Mouse (Mus musculus): ENCODE data around the gene Armc2. TPM values are rescaled to one million over a fixed set of nuclear protein-coding genes. Genes with fewer than 3 reads are reported as not detected.

Gene Armc2
- total RNA-seq, 2 experiments from 2014 or later, result not detected

DNA sequence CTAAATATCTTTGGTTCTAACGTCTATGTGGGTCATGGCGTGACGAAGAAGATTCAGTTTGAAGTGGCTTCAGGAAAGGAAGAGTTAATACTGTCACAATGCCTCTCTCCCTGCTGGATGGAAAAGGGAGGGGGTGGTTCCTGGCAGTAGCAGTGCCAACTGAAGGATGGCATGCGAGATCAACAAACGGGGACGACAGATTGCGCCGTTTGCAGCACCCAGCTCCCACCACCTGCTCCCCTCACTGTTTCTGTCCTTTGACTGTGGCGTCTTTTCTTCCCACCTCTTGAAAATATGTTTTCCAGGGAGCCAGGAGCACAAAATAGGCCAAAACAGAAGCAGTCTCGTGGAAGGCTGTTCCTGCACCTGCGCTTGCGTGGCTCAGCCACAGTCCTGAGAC is 86.3 kb downstream of the Armc2 start:
- no peak for ATAC-seq (replicated peaks; ENCODE audit: low FRiP score, poor library complexity, severe bottlenecking)

DNA sequence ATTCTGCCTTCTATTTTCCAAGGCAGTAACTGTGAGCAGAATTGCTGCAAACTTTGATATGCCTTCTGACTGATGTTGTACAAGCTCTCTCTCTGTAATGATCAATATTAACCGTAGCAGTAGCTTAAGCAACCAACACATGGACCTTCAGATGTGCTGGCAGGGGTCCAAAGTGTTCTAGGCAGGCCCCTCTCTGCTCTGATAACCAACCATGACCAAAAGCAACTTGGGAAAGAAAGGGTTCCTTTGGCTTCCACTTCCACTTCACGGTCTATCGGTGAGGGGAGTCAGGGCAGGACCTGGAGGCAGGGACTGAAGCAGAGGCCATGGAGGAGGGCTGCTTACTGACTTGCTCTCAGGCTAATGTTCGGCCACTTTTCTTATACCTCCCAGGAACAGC is 87.3 kb downstream of the Armc2 start:
- ATAC-seq (replicated peaks; ENCODE audit: low FRiP score, poor library complexity, severe bottlenecking), result no peak

DNA sequence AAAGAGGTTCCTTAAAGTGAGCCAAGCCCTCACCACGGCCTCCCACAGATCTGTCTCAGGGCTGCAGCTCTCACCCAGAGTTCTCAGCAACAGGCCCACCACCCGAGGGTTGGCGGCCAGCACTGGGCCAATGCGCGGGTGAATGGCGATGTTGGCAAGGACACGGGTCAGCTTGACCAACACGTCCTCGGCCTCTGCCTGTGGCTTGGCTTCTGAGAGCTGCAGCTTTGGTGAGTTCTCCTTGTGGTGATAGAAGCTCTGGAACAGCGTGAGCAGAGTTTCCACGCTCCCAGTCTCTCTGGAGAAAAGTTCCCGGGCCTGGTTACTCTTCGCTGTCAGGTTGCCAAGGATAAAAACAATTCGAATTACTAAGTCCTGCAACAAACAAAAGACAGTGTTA is 91.5 kb downstream of the Armc2 start:
- no peak for ATAC-seq (replicated peaks; ENCODE audit: low FRiP score, poor library complexity, severe bottlenecking)

DNA sequence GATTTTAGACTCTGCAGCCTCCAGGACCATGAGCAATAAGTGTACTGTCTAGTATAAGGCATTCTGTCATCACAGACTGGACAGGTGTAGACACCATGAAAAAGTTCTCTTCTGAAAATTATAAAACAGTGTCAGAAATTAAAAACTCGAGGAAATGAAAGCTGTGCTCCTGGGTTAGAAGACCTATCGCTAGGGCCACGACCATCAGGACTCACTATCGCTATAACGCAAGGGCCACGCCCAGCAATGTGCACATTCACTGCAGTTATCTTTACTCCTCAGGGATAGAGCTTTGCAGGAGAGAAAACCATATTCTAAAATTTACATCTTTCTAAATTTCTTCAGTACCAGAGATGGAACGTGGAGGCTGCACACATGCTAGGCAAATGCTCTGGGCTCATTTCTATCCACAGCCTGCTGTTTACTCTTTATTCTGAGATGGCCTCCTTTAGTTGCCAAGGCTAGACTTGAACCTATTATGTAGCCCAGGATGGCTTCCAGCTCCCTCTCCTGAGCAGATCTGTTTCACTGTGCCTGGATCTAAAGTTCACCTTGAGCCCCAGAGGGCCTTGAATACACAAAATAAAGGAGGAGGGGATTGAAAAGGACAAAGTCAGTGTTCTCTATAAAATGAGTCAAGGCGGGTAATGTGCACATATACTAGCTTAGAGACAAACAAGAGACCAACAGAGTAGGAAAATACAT is 105.8 kb downstream of the Armc2 start:
- peak; percentile 94 for ATAC-seq (replicated peaks; ENCODE audit: low FRiP score, poor library complexity, severe bottlenecking)

DNA sequence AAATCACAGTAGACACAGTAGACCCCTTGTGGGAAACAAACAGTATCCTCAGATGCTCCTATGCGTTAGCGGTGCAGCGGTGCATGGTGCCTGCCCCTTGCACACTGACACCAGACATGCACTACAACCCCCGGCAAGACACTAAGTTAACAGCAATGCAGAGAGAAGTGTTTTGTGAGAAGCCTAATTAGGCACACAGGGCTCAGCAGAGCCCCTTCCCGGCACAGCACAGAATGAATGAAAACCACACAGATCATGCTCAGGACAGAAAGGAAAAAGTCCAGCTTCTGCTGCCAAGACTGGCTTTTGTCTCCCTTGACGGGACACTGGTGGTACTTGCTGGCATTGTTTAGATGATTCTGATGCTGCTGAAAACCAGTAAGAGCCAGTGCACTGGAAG is 109.3 kb downstream of the Armc2 start:
- no peak for ATAC-seq (replicated peaks; ENCODE audit: low FRiP score, poor library complexity, severe bottlenecking)

DNA sequence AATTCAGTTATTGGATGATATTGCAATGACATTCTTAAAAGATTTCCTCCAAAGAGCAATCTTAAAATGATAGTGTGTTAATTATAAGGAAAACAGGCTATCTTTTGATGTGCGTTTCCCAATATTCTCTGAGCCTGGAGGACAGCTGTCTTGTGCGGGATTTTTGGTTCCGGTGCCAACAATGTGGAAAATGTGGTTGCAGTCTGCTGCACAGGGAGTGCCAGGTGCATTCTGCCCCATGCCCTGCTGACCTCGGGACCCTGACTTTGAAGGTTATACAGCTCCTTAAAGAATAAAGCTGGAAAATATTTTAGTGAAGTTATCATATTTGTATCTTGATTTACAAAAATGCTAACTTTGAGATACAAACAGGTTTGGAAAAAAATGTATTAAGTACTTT is 110.3 kb downstream of the Armc2 start:
- no peak for ATAC-seq (replicated peaks; ENCODE audit: low FRiP score, poor library complexity, severe bottlenecking)

DNA sequence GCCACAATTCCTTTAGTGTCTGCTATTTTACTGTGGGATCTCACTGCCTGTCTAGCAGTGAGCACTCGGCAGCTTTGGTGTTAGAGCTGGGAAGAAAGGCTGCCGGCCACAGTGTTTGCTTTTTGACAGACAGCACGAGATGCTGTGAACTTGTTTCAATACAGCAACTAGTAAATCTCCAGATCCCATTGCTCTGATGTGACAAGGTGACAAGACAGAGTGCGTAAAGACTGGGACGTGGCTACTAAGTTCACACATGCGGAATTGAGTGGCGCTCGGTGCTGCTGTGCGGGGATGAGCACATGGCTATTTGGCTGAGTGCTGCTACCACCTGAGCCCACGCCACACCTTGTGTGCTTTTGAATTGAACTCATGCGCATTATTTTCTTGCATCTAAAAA is 110.8 kb downstream of the Armc2 start:
- ATAC-seq (replicated peaks; ENCODE audit: low FRiP score, poor library complexity, severe bottlenecking), result no peak

DNA sequence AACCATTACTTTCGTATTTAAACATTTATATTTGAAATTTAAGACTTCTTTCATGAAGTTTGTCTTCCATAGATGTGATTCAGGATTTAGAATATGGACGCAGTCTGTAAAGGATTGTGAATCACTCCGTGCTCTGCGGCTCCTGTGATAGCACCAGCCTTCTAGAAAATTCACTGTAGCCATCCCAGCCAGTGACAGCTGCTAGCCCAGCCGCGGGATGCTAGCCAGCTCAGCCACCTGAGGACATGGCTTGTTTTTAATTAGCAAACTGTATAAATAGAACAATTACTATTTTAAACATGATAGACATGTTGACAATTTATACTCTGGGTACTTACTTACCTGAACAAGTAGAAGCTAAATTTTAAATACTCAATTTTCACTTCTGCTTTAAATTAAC is 116.4 kb downstream of the Armc2 start:
- ATAC-seq (replicated peaks; ENCODE audit: low FRiP score, poor library complexity, severe bottlenecking), result no peak

DNA sequence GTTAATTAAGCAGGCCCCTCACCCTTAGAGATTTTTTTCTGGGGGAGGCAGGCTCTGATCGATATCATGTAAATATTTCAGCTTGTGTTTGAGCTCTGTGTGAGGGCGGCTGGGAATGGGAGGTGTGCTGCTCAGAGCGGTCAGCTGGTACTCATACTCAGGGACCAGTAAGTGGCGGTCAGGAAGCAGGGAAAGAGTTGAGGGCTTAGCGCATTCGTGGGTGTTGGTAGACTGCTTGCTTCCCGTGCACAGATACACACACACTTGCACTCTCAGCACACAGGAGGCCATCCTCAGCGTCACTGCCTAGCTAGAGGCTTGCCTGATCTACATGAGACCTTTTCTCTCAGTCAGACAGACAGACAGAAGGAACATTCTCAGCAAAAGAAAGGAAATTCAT is 116.8 kb downstream of the Armc2 start:
- ATAC-seq (replicated peaks; ENCODE audit: low FRiP score, poor library complexity, severe bottlenecking), result no peak

DNA sequence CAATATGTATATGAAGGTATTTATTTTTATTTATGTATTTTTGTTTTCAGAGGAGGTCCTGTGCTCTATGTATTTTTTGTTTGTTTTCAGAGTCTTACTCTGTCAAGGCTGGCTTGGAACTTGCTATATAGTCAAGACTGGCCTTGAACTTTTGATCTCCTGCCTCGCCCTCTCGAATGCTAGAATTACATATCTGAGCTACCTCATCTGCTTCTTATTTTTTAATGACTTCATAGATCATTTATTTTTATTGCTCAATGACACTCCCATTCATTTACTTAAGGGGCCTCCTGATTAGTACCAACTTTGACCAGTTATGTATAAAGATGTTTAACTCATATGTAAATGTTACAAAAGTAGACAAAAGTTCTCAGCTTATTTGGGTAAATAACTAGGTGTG is 121.4 kb downstream of the Armc2 start:
- ATAC-seq (replicated peaks; ENCODE audit: low FRiP score, poor library complexity, severe bottlenecking), result no peak

DNA sequence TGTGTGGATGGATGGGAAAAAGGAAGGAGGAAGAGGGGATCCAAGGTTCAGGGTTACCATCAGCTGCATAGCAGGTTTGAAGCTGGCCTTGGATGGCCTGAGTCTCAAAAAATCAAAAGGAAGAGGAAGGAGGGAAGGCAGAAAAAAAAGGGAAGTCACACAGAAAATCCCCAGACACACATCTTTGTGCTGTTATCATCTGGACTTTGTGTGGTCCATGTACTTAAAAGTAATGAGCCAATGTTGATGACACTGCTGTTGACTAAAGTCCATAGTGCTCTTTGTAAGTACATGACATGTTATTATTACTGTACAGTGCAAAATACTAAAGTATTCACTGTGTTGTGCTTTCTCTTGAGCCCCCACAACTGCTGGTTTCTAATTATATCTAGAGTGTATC is 121.8 kb downstream of the Armc2 start:
- no peak for ATAC-seq (replicated peaks; ENCODE audit: low FRiP score, poor library complexity, severe bottlenecking)

DNA sequence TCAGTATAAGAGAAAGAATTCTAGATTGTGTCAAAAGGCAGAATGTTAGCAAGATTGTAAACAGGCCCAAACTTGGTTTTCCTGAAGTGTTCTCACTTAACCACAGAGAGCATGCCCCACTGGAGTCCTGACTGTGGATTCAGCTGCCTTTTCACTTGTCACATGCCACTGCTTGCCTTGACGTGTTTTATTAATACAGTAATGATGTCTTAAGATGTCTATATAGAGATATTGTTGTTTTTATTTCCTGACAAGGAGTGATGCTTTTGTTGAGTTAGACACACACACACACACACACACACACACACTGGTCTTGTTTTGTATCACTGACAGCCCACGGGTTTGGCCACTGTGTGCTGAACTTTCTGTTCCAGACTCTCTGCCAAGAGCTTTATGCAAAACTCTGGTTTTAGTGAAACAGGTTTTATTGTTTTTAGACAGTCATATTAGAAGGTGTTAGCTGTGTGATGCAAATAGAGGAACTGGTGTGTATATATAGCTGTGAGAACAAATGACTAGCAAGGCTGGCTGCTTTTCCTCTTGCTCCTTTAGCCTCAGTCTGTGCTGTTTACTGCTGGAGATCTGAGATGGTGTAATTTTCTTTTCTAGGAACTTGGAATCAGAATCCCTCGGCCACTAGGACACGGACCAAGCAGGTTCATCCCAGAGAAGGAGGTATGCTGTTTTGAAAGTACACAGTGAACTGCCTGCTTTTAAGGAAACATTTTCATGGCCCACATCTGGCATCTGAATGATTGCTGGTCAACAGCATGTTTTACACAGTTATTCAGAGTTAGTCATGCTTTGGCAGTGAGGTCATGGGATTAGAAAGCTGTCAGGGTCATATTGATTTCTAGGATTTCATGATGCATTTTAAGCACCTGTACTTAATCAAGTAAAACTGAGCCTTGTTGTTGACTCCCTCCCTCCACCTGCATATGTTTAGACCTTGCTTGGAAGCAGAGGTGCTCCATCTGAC is 124.5 kb downstream of the Armc2 start:
- ATAC-seq (replicated peaks; ENCODE audit: low FRiP score, poor library complexity, severe bottlenecking), result no peak

DNA sequence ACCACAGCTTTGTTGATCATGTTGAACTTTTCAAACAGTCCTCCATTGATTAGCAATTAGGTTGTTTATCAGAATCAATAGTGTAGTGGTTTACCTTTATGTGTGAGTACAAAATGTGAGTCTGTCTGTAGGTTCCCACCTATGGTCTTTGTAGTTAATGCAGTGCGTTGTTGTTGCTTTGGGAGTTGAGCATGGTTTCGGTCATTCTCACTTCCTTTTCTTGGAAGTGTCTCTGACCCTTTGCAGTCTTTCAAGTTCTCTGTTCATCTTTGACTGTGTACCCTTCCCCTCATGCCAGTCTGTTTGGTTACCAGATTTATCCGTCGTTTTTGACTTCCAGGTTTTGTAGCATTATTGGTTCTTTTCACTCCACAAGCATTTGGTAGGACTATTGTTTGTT is 126.9 kb downstream of the Armc2 start:
- ATAC-seq (replicated peaks; ENCODE audit: low FRiP score, poor library complexity, severe bottlenecking), result no peak

DNA sequence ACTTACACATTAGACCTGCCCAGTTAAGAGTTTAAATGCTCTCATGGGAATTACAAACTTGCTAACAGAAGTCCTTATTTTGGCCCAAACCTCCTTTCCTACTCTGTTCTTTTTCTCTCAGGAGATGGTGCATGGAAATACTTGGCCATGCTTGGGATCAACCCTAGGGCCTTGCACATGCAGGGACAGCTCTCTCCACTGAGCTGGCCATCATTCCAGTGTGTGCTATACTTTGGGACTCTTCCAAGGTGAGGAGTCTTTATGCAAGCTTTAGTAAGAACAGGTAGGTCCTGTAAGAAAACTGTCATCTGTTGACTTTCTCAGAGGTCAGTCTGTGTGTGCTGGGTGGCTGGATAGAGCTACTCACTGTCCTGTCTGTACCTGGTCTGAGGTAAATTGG is 127.7 kb downstream of the Armc2 start:
- ATAC-seq (replicated peaks; ENCODE audit: low FRiP score, poor library complexity, severe bottlenecking), result no peak

DNA sequence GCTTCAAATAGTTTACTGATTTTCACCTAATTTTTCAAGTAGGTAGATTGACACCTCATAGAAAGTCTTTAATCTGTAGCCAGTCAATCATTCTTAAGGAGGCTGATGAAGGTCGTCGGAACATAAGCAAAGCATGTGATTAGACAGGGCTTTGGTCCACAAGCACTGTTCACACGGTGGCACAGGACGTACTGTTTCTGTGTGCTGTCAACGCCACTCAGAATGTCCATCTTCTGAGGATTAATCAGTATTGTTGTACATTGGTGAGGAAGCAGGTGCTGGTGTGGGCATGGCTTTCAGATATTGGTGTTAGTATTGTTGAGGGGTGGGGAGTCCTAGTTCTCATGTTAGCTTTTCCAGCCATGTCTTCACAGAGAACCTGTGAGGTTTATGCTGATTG is 128.7 kb downstream of the Armc2 start:
- no peak for ATAC-seq (replicated peaks; ENCODE audit: low FRiP score, poor library complexity, severe bottlenecking)

DNA sequence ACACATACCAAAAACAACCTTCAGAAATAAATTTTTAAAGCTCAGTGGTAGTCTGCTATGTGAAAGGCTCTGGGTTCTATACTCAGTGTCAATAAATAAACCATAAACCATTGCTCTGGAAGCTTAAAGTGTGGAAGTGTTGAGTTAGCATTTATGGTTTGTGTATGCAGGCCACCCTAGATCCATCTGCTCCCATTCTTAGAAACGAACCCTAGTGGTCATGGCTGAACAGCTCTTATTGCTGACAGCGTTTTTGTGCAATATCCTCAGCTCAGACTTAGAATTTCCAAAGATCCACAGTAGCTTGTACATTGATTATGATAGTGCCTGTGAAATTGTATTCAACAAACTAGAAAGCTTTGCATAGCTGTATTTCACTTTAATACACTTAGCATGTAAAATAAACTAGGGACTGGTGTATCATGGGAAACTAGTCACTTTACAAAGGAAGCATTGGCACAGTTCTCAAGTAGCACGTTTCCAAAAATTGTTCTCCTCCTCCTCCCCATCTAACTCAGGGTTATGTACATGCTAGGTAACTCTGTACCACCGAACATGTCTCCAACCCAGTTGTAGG is 129.8 kb downstream of the Armc2 start:
- ATAC-seq (replicated peaks; ENCODE audit: low FRiP score, poor library complexity, severe bottlenecking), result peak; percentile 76

DNA sequence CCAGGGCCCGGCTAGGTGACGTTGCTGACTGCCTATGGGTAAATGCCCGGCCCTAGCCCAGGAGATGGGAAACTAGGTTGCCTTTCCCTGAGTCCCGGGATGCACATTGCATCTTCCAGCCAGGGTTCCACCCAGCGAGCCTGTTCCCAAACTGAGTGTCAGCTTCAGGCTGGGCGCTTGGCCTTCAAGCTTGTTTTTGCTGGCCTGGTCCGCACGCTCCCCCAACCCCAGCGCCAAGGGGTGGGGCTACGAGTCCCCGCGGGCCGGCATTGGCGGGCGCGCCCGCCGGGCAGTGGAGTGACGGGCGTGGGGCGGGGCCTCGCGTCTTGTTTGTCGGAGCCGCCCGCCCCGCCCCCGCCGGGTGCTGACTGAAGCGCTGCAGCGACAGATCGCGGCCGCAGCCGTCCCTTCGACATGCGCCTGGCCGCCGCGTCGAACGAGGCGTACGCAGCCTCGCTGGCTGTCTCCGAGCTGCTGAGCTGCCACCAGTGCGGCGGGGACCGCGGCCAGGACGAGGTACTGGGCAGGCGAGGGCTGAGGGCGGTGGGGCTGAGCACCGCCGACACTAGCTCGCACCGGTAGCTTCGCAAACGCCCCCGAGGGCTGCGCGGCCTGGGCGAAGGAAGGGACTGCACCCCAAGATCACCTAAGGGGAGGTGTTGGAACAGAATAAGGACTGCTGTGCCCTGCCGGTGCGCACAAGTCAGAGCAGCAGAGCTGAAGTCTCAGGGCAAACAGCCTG is 131.0 kb downstream of the Armc2 start:
- ATAC-seq (replicated peaks; ENCODE audit: low FRiP score, poor library complexity, severe bottlenecking), result peak; percentile 88

DNA sequence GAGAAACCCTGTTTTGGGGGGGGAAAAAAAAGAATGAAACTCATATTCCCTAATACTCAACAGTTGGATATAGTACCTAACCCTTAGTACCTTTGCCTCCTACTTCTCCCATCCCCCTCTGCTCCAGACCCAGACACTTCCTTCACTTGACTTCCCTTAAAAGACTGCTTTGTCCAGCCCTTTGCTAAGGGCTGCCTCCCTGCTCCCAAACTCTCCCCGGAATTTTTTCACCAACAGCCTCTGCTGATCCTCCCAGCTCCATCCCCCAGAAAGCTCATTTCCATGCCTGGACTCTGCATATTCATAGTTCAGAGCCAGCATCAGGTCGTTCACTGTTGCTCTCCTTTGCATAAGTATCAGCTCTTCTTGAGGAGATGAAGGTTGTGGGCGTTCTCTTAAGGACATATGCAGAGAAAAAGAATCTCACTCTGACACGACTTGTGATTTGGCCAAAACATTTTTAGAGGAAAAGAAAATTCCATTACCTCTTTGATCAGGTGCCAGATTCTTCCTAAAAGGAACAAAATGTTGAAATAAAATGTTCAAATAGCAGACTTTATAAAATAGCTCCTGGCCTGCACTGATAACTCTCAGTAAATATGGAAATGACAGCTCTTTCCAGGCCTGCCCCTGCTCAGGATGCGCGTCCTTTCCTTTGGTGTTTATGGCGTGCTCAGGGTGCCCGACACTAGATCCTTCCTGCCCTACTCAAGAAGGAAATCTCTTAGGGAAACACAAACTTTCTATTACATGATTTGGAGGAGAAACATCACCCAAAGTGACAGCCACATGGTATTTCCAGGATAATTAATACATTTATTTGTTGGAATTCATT is 134.3 kb downstream of the Armc2 start:
- ATAC-seq (replicated peaks; ENCODE audit: low FRiP score, poor library complexity, severe bottlenecking), result no peak

DNA sequence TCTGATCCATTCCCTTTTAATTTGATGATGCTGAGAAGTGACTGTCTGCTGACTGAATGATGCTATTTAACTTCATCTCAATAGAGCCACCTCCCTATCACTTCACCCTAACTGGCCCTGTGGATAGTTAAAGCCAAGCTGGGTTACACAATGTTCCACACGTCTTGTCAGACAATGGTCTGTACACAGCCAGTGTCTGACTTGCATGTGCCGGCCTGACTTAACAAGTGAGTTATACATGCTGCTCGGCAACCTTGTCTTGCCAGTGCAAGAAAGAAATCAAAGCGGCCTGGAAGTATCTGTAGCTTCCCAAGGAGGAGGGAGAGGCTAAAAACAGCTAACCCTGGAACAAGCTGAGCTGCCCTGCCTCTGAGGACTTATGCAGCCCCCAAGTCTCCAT is 136.8 kb downstream of the Armc2 start:
- no peak for ATAC-seq (replicated peaks; ENCODE audit: low FRiP score, poor library complexity, severe bottlenecking)

Measured in erythroblast, adult 5-6 weeks (primary cell).